Mouse (Mus musculus) lung, embryonic 16.5 days (tissue): ENCODE measurements around the gene 2010111I01Rik. TPM values are rescaled to one million over a fixed set of nuclear protein-coding genes. Genes with fewer than 3 reads are reported as not detected.

Source experiments
- ATAC-seq: fragments of 200-750 bp; cut with Nextera tagmentation; 2 replicates; pipeline ENCODE4 v1.8.0; 2017; ENCODE audit warnings: low read depth, mild to moderate bottlenecking, moderate library complexity
- H3K27ac ChIP-seq: fragments of 300-500 bp; sonication (generic); 2 replicates; pipeline ENCODE4 v1.5.1; 2014; ENCODE audit warnings: mild to moderate bottlenecking, control low read depth, low read length
- H3K27me3 ChIP-seq: fragments of 300-500 bp; sonication (generic); 2 replicates; pipeline ENCODE4 v1.6.1; 2014; ENCODE audit warnings: low read depth, low read length, mixed read lengths; ENCODE audit not compliant: control insufficient read depth, insufficient read depth
- H3K36me3 ChIP-seq: fragments of 300-500 bp; sonication (generic); 2 replicates; pipeline ENCODE4 v1.6.1; 2014; ENCODE audit warnings: low read length; ENCODE audit not compliant: control insufficient read depth, insufficient read depth
- H3K4me1 ChIP-seq: fragments of 300-500 bp; sonication (generic); replicated peaks from 2 replicates; pipeline ENCODE4 v1.6.1; 2014; ENCODE audit warnings: low read length, mixed read lengths; ENCODE audit not compliant: control insufficient read depth, insufficient read depth
- H3K4me2 ChIP-seq: fragments of 300-500 bp; sonication (generic); 2 replicates; pipeline ENCODE4 v1.6.1; 2014; ENCODE audit warnings: low read depth, low read length, control low read depth
- H3K4me3 ChIP-seq: fragments of 300-500 bp; sonication (generic); 2 replicates; pipeline ENCODE4 v1.5.1; 2014; ENCODE audit warnings: mild to moderate bottlenecking, low read length, control low read depth
- H3K9ac ChIP-seq: fragments of 300-500 bp; sonication (generic); 2 replicates; pipeline ENCODE4 v1.6.1; 2014; ENCODE audit warnings: low read length, control low read depth
- H3K9me3 ChIP-seq: fragments of 300-500 bp; sonication (generic); 2 replicates; pipeline ENCODE4 v1.6.1; 2016; ENCODE audit warnings: low read length; ENCODE audit not compliant: control insufficient read depth
- whole genome bisulfite sequencing: fragments of 180-500 bp; shearing (Covaris S2); extraction: QIAGEN DNeasy Blood & Tissue Kit; methylation state at CpG from one replicate; pipeline ENCODE4 v1.1.7; 2014; 5-methylcytosine and 5-hydroxymethylcytosine counted together
- polyA plus RNA-seq: library from polyadenylated mRNA; unstranded; fragments of >200 nt; fragmentation: Nextera tagmentation; extraction: Ambion mirVana; gene quantifications from 2 replicates; pipeline ENCODE4 v1.2.1, GENCODE M21; 2015

2010111I01Rik gene
- polyA plus RNA-seq, 1 experiment from 2014 or later = 129 TPM

- no peak for ATAC-seq
- Histone ChIP-seq H3K4me2 (no peak overlapping the region), H3K27ac (no peak overlapping the region), H3K4me3 (no peak overlapping the region), H3K27me3 (no peaks in the 10 kb centered on the region), H3K36me3 (peaks cover 63% of the 10 kb centered on the region), H3K9me3 (no peaks in the 10 kb centered on the region), H3K4me1 (peaks cover 18% of the 10 kb centered on the region), H3K9ac (no peak overlapping the region)
- WGBS = 90% methylated on average over 3 of the region's 3 CpGs
These were observed 333.2 kb downstream of the 2010111I01Rik start for GRCm38 (mm10) chr13:63297933-63298332.

GRCm38 (mm10) chr13:63298931-63299330 is 334.2 kb downstream of the 2010111I01Rik start:
- 83% methylated on average over 5 of the region's 5 CpGs for WGBS
- Histone ChIP-seq H3K27ac (no peak overlapping the region), H3K27me3 (no peaks in the 10 kb centered on the region), H3K4me3 (no peak overlapping the region), H3K4me2 (no peak overlapping the region), H3K9me3 (no peaks in the 10 kb centered on the region), H3K9ac (no peak overlapping the region), H3K4me1 (peaks cover 10% of the 10 kb centered on the region), H3K36me3 (peaks cover 71% of the 10 kb centered on the region)
- ATAC-seq = no peak

- no peak overlapping the region for H3K9ac ChIP-seq
- peaks cover 69% of the 10 kb centered on the region for H3K36me3 ChIP-seq
- H3K27ac ChIP-seq = no peak overlapping the region
- no peaks in the 10 kb centered on the region for H3K27me3 ChIP-seq
- H3K4me3 ChIP-seq = no peak overlapping the region
- H3K9me3 ChIP-seq = no peaks in the 10 kb centered on the region
- H3K4me2 ChIP-seq = no peak overlapping the region
- 83% methylated on average over 7 of the region's 7 CpGs for WGBS
- no peak for ATAC-seq
- H3K4me1 ChIP-seq = no peaks in the 10 kb centered on the region
These were observed 336.2 kb downstream of the 2010111I01Rik start for GRCm38 (mm10) chr13:63300929-63301328.

- no peaks in the 10 kb centered on the region for H3K4me1 ChIP-seq
- 46% methylated on average over 3 of the region's 3 CpGs for WGBS
These were observed 337.1 kb downstream of the 2010111I01Rik start for GRCm38 (mm10) chr13:63301764-63302209.

DNA sequence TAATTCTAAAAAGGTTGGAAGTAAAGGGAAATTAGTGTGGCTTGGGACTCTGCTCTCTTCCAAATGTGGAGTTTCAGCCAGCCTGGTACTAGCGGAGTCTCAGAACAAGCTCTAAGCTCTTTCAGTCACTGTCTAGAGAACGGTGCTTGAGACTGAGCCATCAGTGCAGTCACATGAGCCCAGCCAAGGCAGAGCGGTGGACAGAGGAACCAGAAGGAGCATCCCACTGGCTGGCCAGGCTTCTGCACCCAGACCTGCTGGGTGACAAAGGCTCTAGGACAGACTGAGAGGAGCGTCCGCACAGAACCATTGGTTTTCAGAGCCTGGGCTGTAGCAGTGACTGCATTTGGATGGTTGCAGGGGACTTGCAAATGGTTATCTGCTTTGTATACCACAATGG is 337.7 kb downstream of the 2010111I01Rik start:
- Histone ChIP-seq H3K4me3 (no peak overlapping the region), H3K27me3 (no peaks in the 10 kb centered on the region), H3K27ac (no peak overlapping the region), H3K9ac (no peak overlapping the region), H3K36me3 (peaks cover 55% of the 10 kb centered on the region), H3K4me2 (no peak overlapping the region), H3K4me1 (no peaks in the 10 kb centered on the region), H3K9me3 (no peaks in the 10 kb centered on the region)
- WGBS = 86% methylated on average over 5 of the region's 5 CpGs
- no peak for ATAC-seq

More at GRCm38 (mm10) chr13:63301764-63302209, 337.1 kb downstream of the 2010111I01Rik start:
- H3K9ac ChIP-seq = no peak overlapping the region
- no peaks in the 10 kb centered on the region for H3K27me3 ChIP-seq
- H3K4me3 ChIP-seq = no peak overlapping the region
- no peak overlapping the region for H3K4me2 ChIP-seq
- peaks cover 61% of the 10 kb centered on the region for H3K36me3 ChIP-seq
- ATAC-seq = no peak
- H3K27ac ChIP-seq = no peak overlapping the region
- no peaks in the 10 kb centered on the region for H3K9me3 ChIP-seq

DNA sequence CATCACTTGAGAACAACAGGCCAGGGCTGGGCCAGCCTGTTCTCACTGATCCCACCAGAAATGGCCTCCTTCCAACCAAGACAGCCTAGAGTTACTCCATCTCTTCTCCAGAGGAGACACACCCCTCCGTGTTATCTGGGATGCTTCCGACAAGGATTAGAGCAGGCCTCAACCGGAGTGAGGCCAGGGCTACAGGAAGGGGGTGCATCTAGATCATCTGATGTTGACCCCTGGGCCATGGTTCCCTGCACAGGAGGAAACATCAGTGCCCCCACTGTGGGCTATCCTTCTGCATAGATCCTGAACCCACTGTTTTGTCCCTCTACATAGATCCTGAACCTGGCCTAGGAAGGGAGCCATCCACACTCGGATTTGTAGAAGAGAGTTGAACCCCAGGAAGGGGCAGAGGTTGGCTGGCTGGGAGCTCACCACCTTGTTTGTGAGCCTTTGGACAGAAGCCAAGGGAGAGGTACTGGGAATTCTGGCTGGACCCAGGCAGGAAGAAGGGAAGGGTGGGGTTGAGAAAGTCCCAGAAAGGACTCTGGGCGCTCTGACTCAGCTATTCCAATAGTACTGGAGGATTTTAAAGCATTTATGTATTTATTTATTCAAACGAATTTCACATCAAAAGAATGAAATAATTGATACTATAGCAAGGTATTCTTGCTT is 339.6 kb downstream of the 2010111I01Rik start:
- H3K4me3 ChIP-seq = no peak overlapping the region
- H3K27ac ChIP-seq = no peak overlapping the region
- 57% methylated on average over 6 of the region's 6 CpGs for WGBS
- H3K4me1 ChIP-seq = no peaks in the 10 kb centered on the region
- no peaks in the 10 kb centered on the region for H3K9me3 ChIP-seq
- no peak for ATAC-seq
- no peak overlapping the region for H3K9ac ChIP-seq
- no peak overlapping the region for H3K4me2 ChIP-seq
- no peaks in the 10 kb centered on the region for H3K27me3 ChIP-seq
- peaks cover 47% of the 10 kb centered on the region for H3K36me3 ChIP-seq

GRCm38 (mm10) chr13:63304799-63305159 is 340.1 kb downstream of the 2010111I01Rik start:
- no peaks in the 10 kb centered on the region for H3K27me3 ChIP-seq
- H3K36me3 ChIP-seq = peaks cover 43% of the 10 kb centered on the region
- no peak overlapping the region for H3K4me2 ChIP-seq
- no peak overlapping the region for H3K9ac ChIP-seq
- no peak overlapping the region; the same call in 1 of the 2 replicates for H3K27ac ChIP-seq
- no peak for ATAC-seq
- no peak overlapping the region for H3K4me3 ChIP-seq
- 64% methylated on average over 3 of the region's 3 CpGs for WGBS
- no peaks in the 10 kb centered on the region for H3K4me1 ChIP-seq
- H3K9me3 ChIP-seq = no peaks in the 10 kb centered on the region

GRCm38 (mm10) chr13:63305160-63306011 is 340.7 kb downstream of the 2010111I01Rik start:
- peak; percentile 27; the same call in 1 of the 2 replicates for ATAC-seq
- no peaks in the 10 kb centered on the region for H3K27me3 ChIP-seq
- H3K4me1 ChIP-seq = no peaks in the 10 kb centered on the region
- peaks cover 37% of the 10 kb centered on the region for H3K36me3 ChIP-seq
- H3K4me3 ChIP-seq = no peak overlapping the region
- no peak overlapping the region for H3K9ac ChIP-seq
- no peak overlapping the region; the same call in 1 of the 2 replicates for H3K27ac ChIP-seq
- 65% methylated on average over 16 of the region's 16 CpGs for WGBS
- no peaks in the 10 kb centered on the region for H3K9me3 ChIP-seq
- H3K4me2 ChIP-seq = no peak overlapping the region

- Histone ChIP-seq H3K4me3 (no peak overlapping the region), H3K27me3 (no peaks in the 10 kb centered on the region), H3K4me1 (no peaks in the 10 kb centered on the region), H3K27ac (no peak overlapping the region), H3K4me2 (no peak overlapping the region), H3K36me3 (peaks cover 23% of the 10 kb centered on the region), H3K9ac (no peak overlapping the region), H3K9me3 (no peaks in the 10 kb centered on the region)
- WGBS = 78% methylated on average over 5 of the region's 5 CpGs
- no peak for ATAC-seq
These were observed 342.1 kb downstream of the 2010111I01Rik start for GRCm38 (mm10) chr13:63306768-63307167.
